Mouse (Mus musculus) hindbrain, embryonic 15.5 days (tissue): ENCODE results near the gene Slc37a4. TPM values are rescaled to one million over a fixed set of nuclear protein-coding genes. Genes with fewer than 3 reads are reported as not detected.

ENCODE experiments used
- microRNA-seq: library from miRNA; unstranded; fragments of <30 nt; microRNA quantifications from one replicate; pipeline ENCODE4, GENCODE M21; 2016
- polyA plus RNA-seq: library from polyadenylated mRNA; unstranded; fragments of >200 nt; fragmentation: Nextera tagmentation; extraction: Ambion mirVana; gene quantifications from 2 replicates; pipeline ENCODE4 v1.2.1, GENCODE M21; 2015

Slc37a4 gene
- polyA plus RNA-seq, 1 experiment from 2014 or later = 56.3 TPM

Small RNA genes lying within 50 kb of the gene (microRNA-seq; reads per million reads assigned to microRNA genes)
- gene Mir7085 = not detected

Other genes starting within 250 kb of the Slc37a4 start
- 20.3 and 22.5 TPM in 2 replicates for gene Cbl, start 162.8 kb upstream of the Slc37a4 start, polyA plus RNA-seq
- not detected in 2 replicates for gene Ccdc153, start 156.2 kb upstream of the Slc37a4 start, polyA plus RNA-seq
- 0.39 and 0.87 TPM in 2 replicates for gene Pdzd3, start 145.4 kb upstream of the Slc37a4 start, polyA plus RNA-seq
- gene Nlrx1, start 128.3 kb upstream of the Slc37a4 start, polyA plus RNA-seq = 4.1 and 5.9 TPM in 2 replicates
- 28.7 and 32.1 TPM in 2 replicates for gene Abcg4, start 108.2 kb upstream of the Slc37a4 start, polyA plus RNA-seq
- gene Hinfp, start 91.2 kb upstream of the Slc37a4 start, polyA plus RNA-seq = 25.7 and 28.8 TPM in 2 replicates
- gene C2cd2l, start 76.6 kb upstream of the Slc37a4 start, polyA plus RNA-seq = 28.7 and 29.3 TPM in 2 replicates
- gene Dpagt1, start 70.8 kb upstream of the Slc37a4 start, polyA plus RNA-seq = 37.5 and 38.7 TPM in 2 replicates
- gene H2afx, start 62.2 kb upstream of the Slc37a4 start, polyA plus RNA-seq = 133 and 149 TPM in 2 replicates
- 64.8 and 64.9 TPM in 2 replicates for gene Hmbs, start 52.6 kb upstream of the Slc37a4 start, polyA plus RNA-seq
- 40.3 and 45.0 TPM in 2 replicates for gene Vps11, start 35.2 kb upstream of the Slc37a4 start, polyA plus RNA-seq
- gene Hyou1, start 17.4 kb upstream of the Slc37a4 start, polyA plus RNA-seq = 27.4 and 27.6 TPM in 2 replicates
- gene Rps25, start 10.3 kb downstream of the Slc37a4 start, polyA plus RNA-seq = 1,001 and 1,147 TPM in 2 replicates
- gene Trappc4, start 10.7 kb downstream of the Slc37a4 start, polyA plus RNA-seq = 287 and 295 TPM in 2 replicates
- 32.0 and 34.9 TPM in 2 replicates for gene Ccdc84, start 21.7 kb downstream of the Slc37a4 start, polyA plus RNA-seq
- not detected in 2 replicates for gene Foxr1, start 44.3 kb downstream of the Slc37a4 start, polyA plus RNA-seq
- gene Upk2, start 58.1 kb downstream of the Slc37a4 start, polyA plus RNA-seq = not detected in 2 replicates
- gene Bcl9l, start 86.0 kb downstream of the Slc37a4 start, polyA plus RNA-seq = 10.7 and 11.9 TPM in 2 replicates
- gene Cxcr5, start 165.0 kb downstream of the Slc37a4 start, polyA plus RNA-seq = 0.09 TPM in 1 of 2 replicates, not detected in the other
- gene Ddx6, start 208.0 kb downstream of the Slc37a4 start, polyA plus RNA-seq = 13.6 and 18.5 TPM in 2 replicates